Mouse (Mus musculus) olfactory bulb, adult 2 months (tissue): ENCODE measurements around the gene 5530401A14Rik.

Experiments used
- CTCF ChIP-seq: fragments of 200-500 bp; IDR thresholded peaks from 2 replicates; pipeline ENCODE4 v1.5.1; 2012; ENCODE audit warnings: low read depth, mild to moderate bottlenecking, low read length, moderate library complexity; ENCODE audit not compliant: insufficient read depth
- POLR2A ChIP-seq: fragments of 200-500 bp; IDR thresholded peaks from 2 replicates; pipeline ENCODE4 v1.6.1; 2012; ENCODE audit warnings: mild to moderate bottlenecking, low read depth, low read length, moderate library complexity; ENCODE audit not compliant: insufficient read depth

DNA sequence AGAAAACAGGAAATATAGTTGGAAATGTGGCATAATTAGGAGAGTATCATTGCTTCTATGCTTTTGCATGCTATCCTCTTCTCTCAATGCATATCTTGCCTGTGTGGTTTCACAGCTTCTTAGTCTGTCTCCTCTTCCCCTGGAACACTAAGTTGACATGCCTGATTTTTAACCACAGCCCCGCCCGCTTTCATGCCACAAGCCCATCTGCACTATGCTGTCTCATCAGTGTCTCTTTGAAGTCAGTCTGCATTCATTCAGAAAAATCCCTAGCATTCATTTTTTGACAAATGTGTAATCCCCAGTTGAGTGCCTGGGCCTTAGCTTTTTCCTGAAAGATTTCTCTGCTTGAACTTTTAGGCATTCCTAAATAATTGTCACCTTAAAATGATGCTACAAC is 62.6 kb downstream of the 5530401A14Rik start:
- TF ChIP-seq POLR2A (no peak), CTCF (no peak)
